Mouse (Mus musculus) MEL (cell line): ENCODE measurements around the gene Pbp2. TPM values are rescaled to one million over a fixed set of nuclear protein-coding genes. Genes with fewer than 3 reads are reported as not detected.

Experiments used
- DNase-seq: peaks from one replicate; pipeline ENCODE4 v3.0.0; 2011; ENCODE audit warnings: low read depth, low spot score
- H3K27ac ChIP-seq: 2 replicates; pipeline ENCODE4 v1.5.1; 2012; ENCODE audit warnings: low read depth, mild to moderate bottlenecking, control low read depth, low read length, moderate library complexity; ENCODE audit not compliant: control insufficient read depth
- H3K27me3 ChIP-seq, 2 experiments: fragments of 150-350 bp in 1 of 2; sonication (generic) in 1 of 2; 2 replicates each; pipeline ENCODE4 v1.6.1; 2012; ENCODE audit warnings: low read length in 2 of 2, mild to moderate bottlenecking in 2 of 2, improper control_type of control experiment in 1 of 2, moderate library complexity in 1 of 2; ENCODE audit not compliant: insufficient read depth in 2 of 2, control insufficient read depth in 1 of 2
- H3K36me3 ChIP-seq, 2 experiments: 2 replicates each; pipeline ENCODE4 v1.6.1; 2012 to 2014; ENCODE audit warnings: low read length in 2 of 2, improper control_type of control experiment in 1 of 2, inconsistent platforms in 1 of 2, mild to moderate bottlenecking in 1 of 2; ENCODE audit not compliant: insufficient read depth in 2 of 2, control insufficient read depth in 1 of 2
- H3K4me1 ChIP-seq, 2 experiments: fragments of 150-350 bp in 1 of 2; sonication (generic) in 1 of 2; 2 replicates each; pipeline ENCODE4 v1.6.1; 2012; ENCODE audit warnings: low read length in 2 of 2, improper control_type of control experiment in 1 of 2, mild to moderate bottlenecking in 1 of 2; ENCODE audit not compliant: insufficient read depth in 2 of 2, control insufficient read depth in 1 of 2
- H3K4me3 ChIP-seq, 2 experiments: fragments of 150-350 bp in 1 of 2; sonication (generic) in 1 of 2; 2 replicates each; pipeline ENCODE4 v1.5.1; 2012; ENCODE audit warnings: low read depth in 2 of 2, low read length in 2 of 2, mild to moderate bottlenecking in 2 of 2, moderate library complexity in 2 of 2, control low read depth in 1 of 2, improper control_type of control experiment in 1 of 2; ENCODE audit not compliant: control insufficient read depth in 1 of 2, insufficient read depth in 1 of 2
- H3K79me2 ChIP-seq: 2 replicates; pipeline ENCODE4 v1.6.1; 2012; ENCODE audit warnings: mild to moderate bottlenecking, low read length, moderate library complexity; ENCODE audit not compliant: control insufficient read depth, poor library complexity, insufficient read depth
- H3K9ac ChIP-seq: 2 replicates; pipeline ENCODE4 v1.6.1; 2012; ENCODE audit warnings: low read depth, mild to moderate bottlenecking, control low read depth, low read length, moderate library complexity; ENCODE audit not compliant: control insufficient read depth, poor library complexity, severe bottlenecking
- H3K9me3 ChIP-seq: fragments of 150-350 bp; sonication (generic); replicated peaks from 2 replicates; pipeline ENCODE4 v1.6.1; 2012; ENCODE audit warnings: mild to moderate bottlenecking, low read length, improper control_type of control experiment, moderate library complexity; ENCODE audit not compliant: insufficient read depth
- BHLHE40 ChIP-seq: IDR thresholded peaks from 2 replicates; pipeline ENCODE4 v1.6.1; 2012; ENCODE audit warnings: low read depth, mild to moderate bottlenecking, inconsistent platforms, low read length, improper control_type of control experiment, borderline replicate concordance
- CHD2 ChIP-seq: IDR thresholded peaks from 2 replicates; pipeline ENCODE4 v1.6.1; 2011; ENCODE audit warnings: low read length, improper control_type of control experiment
- CTCF ChIP-seq, 3 experiments: IDR thresholded peaks in 2 of 3; conservative IDR thresholded peaks in 1 of 3; 2 replicates each; pipeline ENCODE4 v1.5.1; 2011 to 2012; ENCODE audit warnings: low read length in 3 of 3, low read depth in 2 of 3, mild to moderate bottlenecking in 2 of 3, improper control_type of control experiment in 1 of 3, inconsistent platforms in 1 of 3, mixed read lengths in 1 of 3, moderate library complexity in 1 of 3; ENCODE audit not compliant: control insufficient read depth in 1 of 3, insufficient read depth in 1 of 3, poor library complexity in 1 of 3, severe bottlenecking in 1 of 3
- ELF1 ChIP-seq: IDR thresholded peaks from 2 replicates; pipeline ENCODE4 v1.6.1; 2014; ENCODE audit warnings: low read depth, mild to moderate bottlenecking, inconsistent platforms, low read length, improper control_type of control experiment, moderate library complexity
- GABPA ChIP-seq: IDR thresholded peaks from 2 replicates; pipeline ENCODE4 v1.6.1; 2012; ENCODE audit warnings: low read depth, mild to moderate bottlenecking, inconsistent platforms, low read length, improper control_type of control experiment, moderate library complexity
- GATA1 ChIP-seq: IDR thresholded peaks from 2 replicates; pipeline ENCODE4 v1.6.1; 2011; ENCODE audit warnings: low read depth, low read length, improper control_type of control experiment
- JUND ChIP-seq: IDR thresholded peaks from 2 replicates; pipeline ENCODE4 v1.6.1; 2011; ENCODE audit warnings: low read depth, mild to moderate bottlenecking, improper control_type of control experiment, low read length
- KAT2A ChIP-seq: conservative IDR thresholded peaks from 2 replicates; pipeline ENCODE4 v1.6.1; 2012; ENCODE audit warnings: low read depth, low read length, improper control_type of control experiment, inconsistent platforms
- MAFK ChIP-seq: IDR thresholded peaks from 2 replicates; pipeline ENCODE4 v1.6.1; 2011; ENCODE audit warnings: low read depth, mild to moderate bottlenecking, low read length, improper control_type of control experiment, borderline replicate concordance
- MAX ChIP-seq: IDR thresholded peaks from 2 replicates; pipeline ENCODE4 v1.6.1; 2011; ENCODE audit warnings: low read length, improper control_type of control experiment
- MAZ ChIP-seq: IDR thresholded peaks from 2 replicates; pipeline ENCODE4 v1.6.1; 2012; ENCODE audit warnings: low read depth, mild to moderate bottlenecking, inconsistent platforms, low read length, improper control_type of control experiment
- MYC ChIP-seq: IDR thresholded peaks from 2 replicates; pipeline ENCODE4 v1.6.1; 2011; ENCODE audit warnings: low read depth, mild to moderate bottlenecking, low read length, improper control_type of control experiment, moderate library complexity
- NRF1 ChIP-seq: IDR thresholded peaks from 2 replicates; pipeline ENCODE4 v1.6.1; 2014; ENCODE audit warnings: low read depth, mild to moderate bottlenecking, inconsistent platforms, low read length, improper control_type of control experiment, moderate library complexity; ENCODE audit not compliant: poor library complexity, insufficient read depth, severe bottlenecking
- POLR2A ChIP-seq, 2 experiments: IDR thresholded peaks; 2 replicates each; pipeline ENCODE4 v1.6.1; 2011 to 2012; ENCODE audit warnings: low read length in 2 of 2, mild to moderate bottlenecking in 2 of 2, control low read depth in 1 of 2, improper control_type of control experiment in 1 of 2, low read depth in 1 of 2, moderate library complexity in 1 of 2; ENCODE audit not compliant: control insufficient read depth in 1 of 2, insufficient read depth in 1 of 2, poor library complexity in 1 of 2
- POLR2AphosphoS2 ChIP-seq: IDR thresholded peaks from 2 replicates; pipeline ENCODE4 v1.6.1; 2011; ENCODE audit warnings: low read length, improper control_type of control experiment
- SMC3 ChIP-seq: IDR thresholded peaks from 2 replicates; pipeline ENCODE4 v1.6.1; 2011; ENCODE audit warnings: low read depth, low read length, improper control_type of control experiment
- TAL1 ChIP-seq: IDR thresholded peaks from 2 replicates; pipeline ENCODE4 v1.6.1; 2012; ENCODE audit warnings: mild to moderate bottlenecking, inconsistent platforms, low read length, moderate library complexity, mixed read lengths
- UBTF ChIP-seq: IDR thresholded peaks from 2 replicates; pipeline ENCODE4 v1.6.1; 2012; ENCODE audit warnings: low read depth, mild to moderate bottlenecking, inconsistent platforms, low read length, improper control_type of control experiment, moderate library complexity, borderline replicate concordance; ENCODE audit not compliant: insufficient read depth
- USF1 ChIP-seq: IDR thresholded peaks from 2 replicates; pipeline ENCODE4 v1.6.1; 2014; ENCODE audit warnings: low read depth, mild to moderate bottlenecking, inconsistent platforms, low read length, improper control_type of control experiment, moderate library complexity
- USF2 ChIP-seq, 2 experiments: IDR thresholded peaks; 2 replicates each; pipeline ENCODE4 v1.6.1; 2011 to 2012; ENCODE audit warnings: improper control_type of control experiment in 2 of 2, low read length in 2 of 2, borderline replicate concordance in 1 of 2, inconsistent platforms in 1 of 2, low read depth in 1 of 2, mild to moderate bottlenecking in 1 of 2; ENCODE audit not compliant: insufficient read depth in 1 of 2
- ZMIZ1 ChIP-seq: IDR thresholded peaks from 2 replicates; pipeline ENCODE4 v1.6.1; 2012; ENCODE audit warnings: low read depth, mild to moderate bottlenecking, inconsistent platforms, low read length, improper control_type of control experiment, moderate library complexity
- ZNF384 ChIP-seq: IDR thresholded peaks from 2 replicates; pipeline ENCODE4 v1.6.1; 2012; ENCODE audit warnings: low read depth, mild to moderate bottlenecking, inconsistent platforms, low read length, improper control_type of control experiment
- polyA plus RNA-seq, 2 experiments: library from polyadenylated mRNA; stranded (reverse) in 1 of 2; unstranded in 1 of 2; fragments of >175 nt in 1 of 2; fragments of >200 nt in 1 of 2; gene quantifications; 2 replicates each; pipeline versions ENCODE4 v1.2.1 to v1.2.4; 2012; ENCODE audit warnings: low replicate concordance in 2 of 2, low read depth in 1 of 2; ENCODE audit not compliant: insufficient read length in 2 of 2, insufficient read depth in 1 of 2, missing spikeins in 1 of 2
- total RNA-seq: library from RNA; depleted of rRNA; stranded (reverse); fragments of 300-350 nt; gene quantifications from 2 replicates; pipeline ENCODE4 v1.2.3, GENCODE M21; 2012

The Pbp2 gene
- total and polyA plus RNA-seq, 3 experiments, result not detected

GRCm38 (mm10) chr6:135326847-135327246, 16.6 kb upstream of the Pbp2 start:
- Histone ChIP-seq H3K9ac (no peak overlapping the region), H3K79me2 (no peaks in the 10 kb centered on the region), H3K27me3 (no peaks in the 10 kb centered on the region), H3K36me3 (no peaks in the 10 kb centered on the region), H3K9me3 (no peaks in the 10 kb centered on the region), H3K4me3 (no peak overlapping the region), H3K27ac (no peak overlapping the region), H3K4me1 (no peaks in the 10 kb centered on the region)
- DNase-seq, result no peak
- TF ChIP-seq MAX (no peak), POLR2A (IDR thresholded peaks at IDR 0.05; ENCODE audit: control insufficient read depth in 1 of 2, insufficient read depth in 1 of 2, low read depth in 1 of 2, low read length in 2 of 2, poor library complexity in 1 of 2) (no peak), ZNF384 (no peak), CTCF (IDR thresholded peaks at IDR 0.05 in 2 of 3, conservative IDR thresholded peaks at IDR 0.05 in 1 of 3; ENCODE audit: control insufficient read depth in 1 of 3, insufficient read depth in 1 of 3, low read depth in 2 of 3, low read length in 3 of 3, poor library complexity in 1 of 3, severe bottlenecking in 1 of 3) (no peak), CHD2 (no peak), SMC3 (no peak), USF2 (IDR thresholded peaks at IDR 0.05; ENCODE audit: borderline replicate concordance in 1 of 2, insufficient read depth in 1 of 2, low read depth in 1 of 2, low read length in 2 of 2) (no peak), MAZ (no peak)

GRCm38 (mm10) chr6:135324686-135325300, 14.6 kb upstream of the Pbp2 start:
- Histone ChIP-seq H3K27ac (no peak overlapping the region), H3K27me3 (peaks cover 0 to 2% of the 10 kb centered on the region in 2 experiments; a peak in 1 of 4 replicates), H3K79me2 (no peaks in the 10 kb centered on the region)
- no peak for DNase-seq
- TF ChIP-seq BHLHE40, result no peak
- TF ChIP-seq MAFK, result no peak
- TF ChIP-seq ZMIZ1, result no peak
- TF ChIP-seq POLR2A (IDR thresholded peaks at IDR 0.05; ENCODE audit: control insufficient read depth in 1 of 2, insufficient read depth in 1 of 2, low read depth in 1 of 2, low read length in 2 of 2, poor library complexity in 1 of 2), result no peak
- TF ChIP-seq CTCF (IDR thresholded peaks at IDR 0.05 in 2 of 3, conservative IDR thresholded peaks at IDR 0.05 in 1 of 3; ENCODE audit: control insufficient read depth in 1 of 3, insufficient read depth in 1 of 3, low read depth in 2 of 3, low read length in 3 of 3, poor library complexity in 1 of 3, severe bottlenecking in 1 of 3), result no peak
- no peak for TF ChIP-seq MAX
- no peak for TF ChIP-seq GATA1
- TF ChIP-seq KAT2A, result no peak
- TF ChIP-seq UBTF, result no peak
- TF ChIP-seq ELF1, result no peak
- TF ChIP-seq TAL1, result no peak
- no peak for TF ChIP-seq MAZ
- TF ChIP-seq GABPA, result no peak
- no peak for TF ChIP-seq NRF1
- TF ChIP-seq MYC, result no peak
- no peak for TF ChIP-seq JUND
- no peak for TF ChIP-seq POLR2AphosphoS2
- no peak for TF ChIP-seq USF1
- TF ChIP-seq, all 39 proteins: peak for 0
- Histone ChIP-seq H3K4me3 (no peak overlapping the region), H3K9me3 (no peaks in the 10 kb centered on the region), H3K36me3 (no peaks in the 10 kb centered on the region), H3K9ac (no peak overlapping the region), H3K4me1 (no peaks in the 10 kb centered on the region)
